30 mouse cellular contexts compared by ENCODE assay signal in the genomic region with DNA sequence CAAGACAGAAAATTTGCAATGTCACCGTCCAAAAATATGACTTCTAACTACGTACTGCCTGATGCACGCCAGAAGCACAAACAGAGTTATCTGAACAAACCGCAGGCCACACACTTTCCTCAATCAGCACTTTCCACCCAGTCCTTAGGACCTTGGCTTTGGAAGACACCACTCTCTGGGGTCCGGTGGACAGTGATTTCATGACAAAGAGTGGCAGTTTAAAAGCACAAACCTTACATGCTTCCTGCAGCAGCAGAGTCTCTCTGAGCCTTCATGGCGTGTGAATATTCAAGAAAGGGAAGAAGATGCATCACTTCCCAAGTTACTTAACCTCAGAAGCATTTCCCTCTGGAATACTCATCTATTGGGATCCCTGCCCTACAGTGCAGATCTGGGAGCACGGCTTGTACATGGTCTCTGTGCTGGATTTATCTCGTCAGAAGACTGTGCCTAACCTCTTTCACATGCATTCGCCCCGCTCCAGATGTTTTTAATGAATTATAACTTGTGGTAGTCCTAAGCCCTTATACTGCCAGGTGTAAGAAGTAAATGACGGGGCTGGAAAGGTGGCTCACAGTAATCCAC. TPM values are rescaled to one million over a fixed set of nuclear protein-coding genes. Genes with fewer than 3 reads are reported as not detected.
A peak's percentile ranks its signal among the peaks of the same experiment; 100 is the strongest.
DNase-seq lines count a peak whose midpoint lies in the region; ATAC-seq and TF ChIP-seq lines count a peak whose summit lies in the region.
"Had no signal": no experiment of that assay in that cellular context is flagged by ENCODE, and none has a peak within 500 bp of the region (broad histone marks: within the 10 kb centered on the region; RNA-seq: fewer than 3 reads in every experiment).

No protein-coding gene starts in this region.

- H3K4me3 ChIP-seq in heart, embryonic 11.5 days (ENCODE audit: low read depth, low read length), result no peak overlapping the region
- no peak overlapping the region for H3K4me3 ChIP-seq in layer of hippocampus, adult 2 months
- H3K4me3 ChIP-seq in embryonic fibroblast, embryonic 13.5 days (ENCODE audit: insufficient read depth, low read length), result no peak overlapping the region
- H3K4me3 ChIP-seq: embryonic facial prominence, embryonic 10.5 days; forebrain, embryonic 10.5 days; hindbrain, embryonic 10.5 days; kidney, embryonic 15.5 days; limb, embryonic 10.5 days; myocyte; neural tube, embryonic 13.5 days; stomach, embryonic 15.5 days had no signal

- peak; percentile 95 for DNase-seq in heart, adult 11 months
- no peak for DNase-seq in layer of hippocampus, adult 2 months (ENCODE audit: low spot score in 2 of 2)
- no peak for DNase-seq in layer of hippocampus, postnatal 10 days (ENCODE audit: low spot score in 2 of 2)
- DNase-seq in cerebellum, adult 18-20 months, result no peak
- no peak for DNase-seq in right cerebral cortex, adult 2 months (ENCODE audit: low spot score in 2 of 2)
- DNase-seq: adrenal gland, postnatal 14 days; cerebellum, adult 9-11 months; kidney, postnatal 36 days; liver, postnatal 0 days; lung, postnatal 14 days; right cerebral cortex, postnatal 4 days; thymus, adult 18-20 months; thymus, postnatal 36 days had no signal

- 0 out of 2 replicates have a peak, but pooled peaks cover 2% of the 10 kb centered on the region for H3K4me1 ChIP-seq in heart, embryonic 11.5 days (ENCODE audit: control insufficient read depth, insufficient read depth, low read length)
- H3K4me1 ChIP-seq in embryonic fibroblast, embryonic 13.5 days (ENCODE audit: control insufficient read depth, insufficient read depth, low read length), result peaks cover 24% of the 10 kb centered on the region
- H3K4me1 ChIP-seq: neural tube, embryonic 13.5 days; stomach, embryonic 15.5 days had no signal

- no peak for TF ChIP-seq CTCF in layer of hippocampus, adult 2 months (conservative IDR thresholded peaks at IDR 0.05)
- no peak for TF ChIP-seq CTCF in embryonic fibroblast, embryonic 13.5 days (IDR thresholded peaks at IDR 0.05; ENCODE audit: borderline replicate concordance, insufficient read depth, low read length)

- no peak for ATAC-seq in heart, embryonic 11.5 days (replicated peaks; ENCODE audit: insufficient number of reproducible peaks, low FRiP score, low TSS enrichment)
- ATAC-seq in megakaryocyte-erythroid progenitor cell, adult 5-6 weeks (replicated peaks; ENCODE audit: low FRiP score, low TSS enrichment, poor library complexity, severe bottlenecking), result peak; percentile 58; the same call in 1 of the 2 replicates
- ATAC-seq: CD4-positive, CD25-positive, alpha-beta regulatory T cell, adult 4 months; hindbrain, embryonic 16.5 days; intestine, postnatal 0 days; liver, postnatal 0 days; midbrain, embryonic 16.5 days had no signal

- no peaks in the 10 kb centered on the region for H3K9me3 ChIP-seq in heart, embryonic 11.5 days (replicated peaks; ENCODE audit: control insufficient read depth, low read length)
- H3K9me3 ChIP-seq: embryonic facial prominence, embryonic 10.5 days; forebrain, embryonic 10.5 days; hindbrain, embryonic 10.5 days; kidney, embryonic 15.5 days; limb, embryonic 10.5 days; neural tube, embryonic 13.5 days; stomach, embryonic 15.5 days had no signal

- no peak for TF ChIP-seq POLR2A in embryonic fibroblast, embryonic 13.5 days (IDR thresholded peaks at IDR 0.05; ENCODE audit: low read depth, low read length)

- no peak overlapping the region for H3K27ac ChIP-seq in heart, embryonic 11.5 days (ENCODE audit: low read depth, low read length)
- peak overlapping the region; percentile 18; the same call in 1 of the 2 replicates for H3K27ac ChIP-seq in layer of hippocampus, adult 2 months
- peak overlapping the region; percentile 38 for H3K27ac ChIP-seq in embryonic fibroblast, embryonic 13.5 days (ENCODE audit: insufficient read depth, low read length)
- H3K27ac ChIP-seq: embryonic facial prominence, embryonic 10.5 days; forebrain, embryonic 10.5 days; hindbrain, embryonic 10.5 days; kidney, embryonic 15.5 days; limb, embryonic 10.5 days; neural tube, embryonic 13.5 days; stomach, embryonic 15.5 days had no signal

- no peaks in the 10 kb centered on the region for H3K36me3 ChIP-seq in heart, embryonic 11.5 days (ENCODE audit: control insufficient read depth, insufficient read depth, low read length)
- H3K36me3 ChIP-seq: embryonic facial prominence, embryonic 10.5 days; forebrain, embryonic 10.5 days; hindbrain, embryonic 10.5 days; kidney, embryonic 15.5 days; limb, embryonic 10.5 days; neural tube, embryonic 13.5 days; stomach, embryonic 15.5 days had no signal

- no peaks in the 10 kb centered on the region for H3K27me3 ChIP-seq in heart, embryonic 11.5 days (ENCODE audit: control insufficient read depth, insufficient read depth, low read length)
- H3K27me3 ChIP-seq: kidney, embryonic 15.5 days; neural tube, embryonic 13.5 days; stomach, embryonic 15.5 days had no signal

- no peak overlapping the region for H3K9ac ChIP-seq in heart, embryonic 11.5 days (ENCODE audit: low read depth, low read length)
- H3K9ac ChIP-seq: kidney, embryonic 15.5 days; liver, postnatal 0 days; neural tube, embryonic 13.5 days; stomach, embryonic 15.5 days had no signal

- no peak overlapping the region for H3K4me2 ChIP-seq in heart, embryonic 11.5 days
- H3K4me2 ChIP-seq: kidney, embryonic 15.5 days; liver, embryonic 11.5 days; neural tube, embryonic 13.5 days; stomach, embryonic 15.5 days had no signal

- WGBS in heart, embryonic 11.5 days (ENCODE audit: insufficient replicate concordance), result 72% methylated on average over 11 of the region's 11 CpGs

RNA-seq across cellular contexts. Expression of gene Stard13, which starts 49.9 kb away (rescaled TPM):
- 1.4 and 3.0 TPM in 2 replicates for polyA plus RNA-seq in heart, embryonic 11.5 days (2014; fragmentation: Nextera tagmentation; extraction: Ambion mirVana)
- total RNA-seq in layer of hippocampus, adult 2 months (2021), result 10 to 100 TPM; 18.1 to 24.8 TPM
- 10 to 100 TPM; 16.9 to 17.0 TPM for total RNA-seq in layer of hippocampus, postnatal 10 days (2021)
- polyA plus RNA-seq in embryonic fibroblast, embryonic 13.5 days (2011; ENCODE audit: insufficient read length, low read depth, missing spikeins), result 19.1 and 26.6 TPM in 2 replicates
- total RNA-seq in megakaryocyte-erythroid progenitor cell, adult 5-6 weeks (2014; fragmentation: Nextera tagmentation), result not detected in 2 replicates
- total RNA-seq in megakaryocyte-erythroid progenitor cell, adult 5-6 weeks (2017), result 0.19 TPM in 1 of 2 replicates, not detected in the other
- total RNA-seq: granulocyte monocyte progenitor cell, adult 5-6 weeks had no signal
- polyA plus RNA-seq: CD4-positive, CD25-positive, alpha-beta regulatory T cell, adult 4 months had no signal

Comparison
In these comparisons a context has a peak if more than half of its experiments do, and no peak if none do; other contexts are left out.
1. RNA of gene Stard13, which starts 49.9 kb away (total RNA-seq): 18.1 to 24.8 TPM in layer of hippocampus, adult 2 months and 16.9 to 17.0 TPM in layer of hippocampus, postnatal 10 days; 0.19 TPM in megakaryocyte-erythroid progenitor cell, adult 5-6 weeks; every median in the first group is over 10 times any median in the second.